Mouse (Mus musculus) frontal cortex, postnatal 14 days (tissue): ENCODE data around the gene Gria1.

Experiments used
- DNase-seq, 2 experiments: peaks; one replicate each; pipeline ENCODE4 v3.0.0; 2022; ENCODE audit warnings: low spot score in 2 of 2

The Gria1 gene

DNA sequence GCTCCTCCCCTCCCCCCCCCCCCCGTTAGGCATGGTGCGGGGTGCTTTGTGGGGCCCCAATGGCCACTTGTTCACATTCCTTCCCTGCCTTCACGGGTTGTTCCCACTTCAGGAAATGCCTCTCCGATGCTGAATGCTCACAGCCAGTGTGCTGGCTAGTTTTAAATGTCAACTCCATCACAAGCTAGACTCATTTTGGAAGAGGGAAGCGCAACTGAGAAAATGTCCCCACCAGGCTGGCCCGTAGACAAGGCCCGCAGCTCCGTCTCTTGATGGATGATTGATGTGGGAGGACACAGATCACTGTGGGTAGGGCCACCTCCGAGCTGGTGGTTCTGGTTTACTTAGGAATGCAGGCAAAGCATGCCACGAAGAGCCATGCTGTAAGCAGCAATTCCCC, 266.9 kb downstream of the Gria1 start:
- DNase-seq, result no peak

DNA sequence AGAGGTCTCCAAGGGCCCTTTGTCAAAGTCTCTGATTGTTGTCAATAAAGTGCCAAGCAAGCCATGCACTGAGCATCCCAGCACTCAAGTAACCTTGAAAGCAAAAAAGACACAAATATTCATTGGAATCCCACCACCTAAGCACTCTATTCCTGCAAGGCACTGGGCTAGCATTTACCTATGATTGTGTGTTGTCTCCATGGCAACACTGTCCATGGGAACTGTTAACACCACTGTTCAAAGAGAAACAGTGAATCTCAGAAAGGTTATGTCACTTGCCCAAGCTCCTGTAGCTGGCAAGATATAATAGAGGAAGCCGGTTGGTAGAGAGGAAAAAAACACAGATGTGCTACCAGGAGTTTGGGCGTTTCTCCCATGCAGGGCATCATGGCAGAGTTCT, 274.9 kb downstream of the Gria1 start:
- DNase-seq, result no peak

DNA sequence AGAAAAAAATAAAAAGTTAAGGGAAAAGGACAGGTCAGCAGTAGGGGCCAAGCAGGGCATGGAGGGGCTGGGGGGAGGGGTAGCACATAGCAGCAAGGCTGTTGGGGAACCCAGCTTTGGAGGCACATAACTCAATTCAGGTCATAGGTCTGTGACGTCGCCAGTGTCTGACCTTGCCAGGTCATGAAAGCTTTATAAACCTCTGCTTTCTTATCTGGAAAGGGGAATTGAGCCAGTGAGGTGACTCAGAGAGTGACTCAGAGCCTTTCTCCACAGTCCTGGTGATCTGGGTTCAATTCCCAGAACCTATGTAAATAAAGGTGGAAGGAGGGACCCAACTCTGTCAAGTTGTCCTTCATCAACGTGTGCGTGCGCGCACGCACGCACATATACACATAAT, 286.2 kb downstream of the Gria1 start:
- no peak for DNase-seq

- no peak for DNase-seq
These were observed 287.1 kb downstream of the Gria1 start for GRCm38 (mm10) chr11:57298263-57298662.

GRCm38 (mm10) chr11:57298665-57299064, 287.5 kb downstream of the Gria1 start:
- DNase-seq, result no peak

- no peak for DNase-seq
These were observed 292.4 kb downstream of the Gria1 start for GRCm38 (mm10) chr11:57303602-57304001.

DNA sequence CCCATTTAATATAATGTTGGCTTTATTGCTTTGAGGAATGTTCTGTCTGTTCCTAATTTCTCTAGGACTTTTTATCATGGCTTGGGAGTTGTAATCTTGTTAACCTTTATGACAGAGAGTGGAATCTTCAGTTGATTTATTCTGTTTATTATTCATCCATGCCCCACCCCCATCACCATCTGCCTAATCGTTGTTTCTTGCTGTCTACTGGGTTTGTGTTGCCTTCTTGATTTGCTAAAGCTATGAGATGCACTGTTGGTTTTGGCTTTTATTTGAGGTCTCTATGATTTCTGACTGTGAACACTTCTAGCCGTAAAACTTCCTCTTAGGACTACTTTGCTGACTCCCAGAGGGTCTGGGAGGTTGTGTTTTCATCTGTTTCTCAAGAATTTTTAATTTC, 294.9 kb downstream of the Gria1 start:
- DNase-seq, result no peak

- DNase-seq, result no peak
These were observed 295.7 kb downstream of the Gria1 start for GRCm38 (mm10) chr11:57306892-57307291.

DNA sequence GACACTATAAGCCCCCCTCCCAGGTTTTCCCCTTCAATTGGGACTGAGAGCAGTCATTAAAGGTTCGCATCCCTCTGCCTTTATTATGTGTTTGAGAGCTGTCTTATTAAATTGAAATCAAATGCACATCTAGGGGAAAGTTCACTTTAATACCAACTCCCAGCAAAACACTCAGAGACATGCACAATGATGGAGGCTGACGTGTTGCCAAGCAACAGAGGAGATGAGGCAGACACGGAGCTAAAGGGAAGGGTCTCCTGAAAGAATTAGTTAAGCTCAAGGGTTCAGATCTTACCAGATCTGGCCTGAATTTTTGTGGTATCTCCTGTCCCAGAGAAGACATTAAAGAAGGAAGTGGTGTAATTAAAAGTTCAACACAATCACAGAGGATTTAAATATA, 305.9 kb downstream of the Gria1 start:
- no peak for DNase-seq

- DNase-seq, result no peak
These were observed 306.3 kb downstream of the Gria1 start for GRCm38 (mm10) chr11:57317478-57317877.

GRCm38 (mm10) chr11:57319374-57319773, 308.2 kb downstream of the Gria1 start:
- no peak for DNase-seq

DNA sequence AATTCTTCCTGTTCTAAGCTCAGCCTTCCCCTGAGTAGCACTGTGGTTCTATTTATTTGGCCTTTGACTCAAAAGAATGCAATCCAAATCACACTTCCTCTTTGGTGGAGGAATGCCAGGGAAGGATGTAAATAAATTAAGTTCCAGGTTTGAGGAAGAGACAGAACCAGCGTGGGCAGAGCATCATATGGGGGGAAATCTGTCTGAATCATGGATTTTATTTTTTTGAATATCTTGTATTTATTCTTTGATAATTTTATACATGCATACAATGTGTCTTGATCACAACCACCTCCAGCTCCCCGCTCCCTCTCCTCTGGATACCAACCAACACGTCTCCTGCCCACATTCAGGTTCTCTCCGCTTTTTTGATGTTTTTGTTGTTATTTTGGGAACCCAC, 312.9 kb downstream of the Gria1 start:
- peak in 1 of 2 experiments; percentile 3 for DNase-seq
